Mouse (Mus musculus): Measurements from ENCODE around the gene Cdk5r1.

Cdk5r1 gene

GRCm38 (mm10) chr11:80476222-80477189 lies at the start of gene Cdk5r1:
Gene Cdk5r1 (plus strand): TSS chr11:80477023.
- in situ Hi-C loops (cut with MboI; ENCODE audit: low sequenced_read_pairs) = no loop called here

- in situ Hi-C loops (cut with MboI; ENCODE audit: low sequenced_read_pairs) = no loop called here
Measured at GRCm38 (mm10) chr11:80428381-80429008, 48.3 kb upstream of the Cdk5r1 start, which contains the start of gene Psmd11. Gene Psmd11 (plus strand): TSS chr11:80428615.

DNA sequence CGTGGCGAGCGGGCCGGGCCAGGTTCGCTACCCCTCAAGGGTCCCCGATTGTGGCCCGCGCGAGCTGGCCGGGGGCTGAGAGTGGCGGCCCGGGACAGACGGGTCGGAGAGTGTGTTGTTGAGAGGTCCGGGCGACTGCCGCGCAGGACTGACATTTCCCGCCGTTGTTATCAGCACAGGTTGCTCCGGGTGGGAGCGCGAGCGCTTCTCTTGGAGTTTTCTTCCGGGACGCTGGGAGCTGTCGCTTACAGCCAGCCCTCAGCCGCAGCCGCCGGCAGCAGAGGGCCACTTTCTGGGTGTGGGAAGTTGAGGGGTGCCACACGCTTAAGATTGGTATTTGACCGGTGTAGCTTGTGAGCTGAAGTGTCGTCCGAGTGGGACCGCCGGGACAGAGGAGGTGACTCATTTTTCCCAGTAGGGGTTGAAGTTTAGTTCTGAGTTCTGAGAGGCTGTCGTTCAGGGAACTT lies 47.8 kb upstream of the Cdk5r1 start:
- in situ Hi-C loops (cut with MboI; ENCODE audit: low sequenced_read_pairs) = no loop called here

DNA sequence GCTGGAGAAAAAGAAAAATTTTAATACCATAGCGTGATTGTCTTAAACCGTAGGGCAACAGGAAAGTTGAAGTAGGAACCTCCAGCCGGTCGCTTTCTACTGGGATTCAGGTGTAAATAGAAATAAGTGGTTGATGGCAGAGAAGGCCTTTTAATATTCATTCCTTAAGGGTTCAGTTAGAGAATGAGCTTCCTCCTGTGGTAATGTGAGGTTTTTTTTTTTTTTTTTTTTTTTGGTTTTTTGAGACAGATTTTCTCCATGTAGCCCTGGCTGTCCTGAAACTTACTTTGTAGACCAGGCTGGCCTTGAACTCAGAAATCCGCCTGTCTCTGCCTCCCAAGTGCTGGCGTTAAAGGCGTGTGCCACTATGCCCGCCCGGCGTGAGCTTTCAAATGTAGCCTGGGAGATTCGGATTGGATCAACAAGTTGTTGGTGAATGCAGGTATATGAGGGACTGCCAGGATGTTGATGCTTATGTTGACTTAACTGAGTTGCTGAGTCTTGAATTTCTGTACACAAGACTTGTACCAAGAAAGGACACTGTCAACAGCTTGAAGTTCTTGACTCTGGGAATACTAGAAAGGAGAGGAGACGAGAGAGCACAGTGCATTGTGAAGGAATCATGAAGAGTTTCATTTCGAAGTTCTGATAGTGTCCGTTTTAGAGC lies 47.2 kb upstream of the Cdk5r1 start:
- in situ Hi-C loops (cut with MboI; ENCODE audit: low sequenced_read_pairs) = no loop called here

- in situ Hi-C loops (cut with MboI; ENCODE audit: low sequenced_read_pairs) = no loop called here
Measured at GRCm38 (mm10) chr11:80430366-80430910, 46.4 kb upstream of the Cdk5r1 start.

DNA sequence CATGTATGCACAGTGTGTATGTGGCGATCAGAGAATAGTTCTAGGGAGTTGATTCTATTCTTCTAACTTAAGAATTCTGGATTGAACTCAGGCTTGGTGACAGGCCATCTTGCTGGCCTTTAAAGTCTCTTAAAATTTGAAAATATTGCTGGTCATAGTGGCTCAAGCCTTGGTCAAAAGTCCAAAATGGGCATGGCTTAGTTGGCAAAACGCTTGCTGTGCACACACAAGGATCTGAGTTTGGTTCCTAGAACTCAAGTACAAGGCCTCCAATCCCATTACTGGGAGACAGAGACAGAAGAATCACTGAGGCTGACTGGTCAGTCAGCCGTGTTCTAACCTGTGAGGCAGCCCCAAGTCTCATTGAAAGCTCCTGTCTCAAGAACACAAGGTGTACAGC lies 29.9 kb upstream of the Cdk5r1 start:
- in situ Hi-C loops (cut with MboI; ENCODE audit: low sequenced_read_pairs) = no loop called here

DNA sequence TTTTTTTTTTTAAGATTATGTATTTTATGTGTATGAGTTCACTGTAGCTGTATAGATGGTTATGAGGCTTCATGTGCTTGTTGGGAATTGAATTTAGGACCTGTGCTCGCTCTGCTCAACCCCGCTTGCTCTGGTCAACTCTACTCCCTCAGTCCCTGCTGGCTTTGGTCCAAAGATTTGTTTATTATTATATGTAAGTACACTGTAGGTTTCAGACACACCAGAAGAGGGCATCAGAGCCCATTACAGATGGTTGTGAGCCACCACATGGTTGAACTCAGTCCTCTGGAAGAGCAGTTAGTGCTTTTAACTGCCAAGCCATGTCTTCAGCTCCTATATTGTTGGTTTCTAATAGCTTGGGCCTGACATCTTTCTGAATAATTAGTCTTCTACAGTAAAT lies 27.0 kb upstream of the Cdk5r1 start:
- in situ Hi-C loops (cut with MboI; ENCODE audit: low sequenced_read_pairs) = loop anchor here (25.0 kb wide), 1 partner anchor 212 kb away; no protein-coding TSS in a partner anchor

GRCm38 (mm10) chr11:80452242-80452641 lies 24.6 kb upstream of the Cdk5r1 start:
- in situ Hi-C loops (cut with MboI; ENCODE audit: low sequenced_read_pairs) = loop anchor here (25.0 kb wide), 1 partner anchor 210 kb away; no protein-coding TSS in a partner anchor

- in situ Hi-C loops (cut with MboI; ENCODE audit: low sequenced_read_pairs) = loop anchor here (25.0 kb wide), 1 partner anchor 209 kb away; no protein-coding TSS in a partner anchor
Measured at GRCm38 (mm10) chr11:80453198-80453597, 23.6 kb upstream of the Cdk5r1 start.

DNA sequence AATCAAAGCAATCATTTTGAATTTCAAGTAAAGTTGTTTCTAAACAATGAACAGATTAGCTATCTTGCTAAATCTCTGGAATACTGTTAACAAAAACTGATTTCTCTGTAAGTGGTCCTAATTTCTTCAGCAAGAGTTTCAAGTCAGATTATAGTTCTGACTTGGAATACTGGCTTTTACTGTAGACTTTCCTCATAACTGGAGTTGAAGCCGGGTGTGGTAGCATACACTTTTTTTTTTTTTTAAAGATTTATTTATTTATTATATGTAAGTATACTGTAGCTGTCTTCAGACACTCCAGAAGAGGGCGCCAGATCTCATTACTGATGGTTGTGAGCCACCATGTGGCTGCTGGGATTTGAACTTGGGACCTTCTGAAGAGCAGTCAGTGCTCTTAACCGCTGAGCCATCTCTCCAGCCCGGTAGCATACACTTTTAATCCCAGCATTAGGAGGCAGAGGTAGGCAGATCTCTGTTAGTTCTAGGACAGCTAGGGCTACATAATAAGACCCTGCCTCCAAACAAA lies 13.2 kb upstream of the Cdk5r1 start:
- in situ Hi-C loops (cut with MboI; ENCODE audit: low sequenced_read_pairs) = loop anchor here (25.0 kb wide), 1 partner anchor 199 kb away; no protein-coding TSS in a partner anchor

GRCm38 (mm10) chr11:80471836-80472605 lies 4.8 kb upstream of the Cdk5r1 start:
- in situ Hi-C loops (cut with MboI; ENCODE audit: low sequenced_read_pairs) = loop anchor here (25.0 kb wide), 1 partner anchor 190 kb away; no protein-coding TSS in a partner anchor

DNA sequence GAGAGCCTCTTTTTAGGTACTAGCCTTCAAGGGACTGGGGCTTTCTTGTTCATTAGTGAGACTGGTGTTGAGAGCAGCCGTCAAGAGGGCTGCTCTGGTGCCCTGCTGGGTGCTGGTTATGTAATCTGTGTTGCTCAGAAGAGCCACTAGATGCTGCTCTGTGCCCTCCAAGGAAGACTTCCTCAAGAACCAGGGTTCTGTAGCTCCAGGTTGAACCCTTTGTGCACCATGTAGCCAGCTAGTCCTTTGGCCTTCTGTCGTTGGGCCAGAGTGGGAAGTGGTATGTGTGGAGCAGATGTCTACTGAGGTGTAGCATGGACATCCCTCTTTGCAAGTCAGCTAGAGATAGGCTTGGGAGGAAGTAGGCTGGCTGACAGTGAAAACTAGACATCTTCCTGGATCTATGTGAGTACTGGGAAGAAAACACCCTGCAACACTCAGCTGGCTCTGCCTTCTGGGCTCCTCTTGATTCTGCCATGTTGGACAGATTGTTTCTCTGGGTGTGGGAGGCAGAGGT lies 2.6 kb upstream of the Cdk5r1 start:
- in situ Hi-C loops (cut with MboI; ENCODE audit: low sequenced_read_pairs) = loop anchor here (25.0 kb wide), 1 partner anchor 188 kb away; no protein-coding TSS in a partner anchor

GRCm38 (mm10) chr11:80474846-80475245 lies 2.0 kb upstream of the Cdk5r1 start:
- in situ Hi-C loops (cut with MboI; ENCODE audit: low sequenced_read_pairs) = loop anchor here (25.0 kb wide), 1 partner anchor 187 kb away; no protein-coding TSS in a partner anchor

DNA sequence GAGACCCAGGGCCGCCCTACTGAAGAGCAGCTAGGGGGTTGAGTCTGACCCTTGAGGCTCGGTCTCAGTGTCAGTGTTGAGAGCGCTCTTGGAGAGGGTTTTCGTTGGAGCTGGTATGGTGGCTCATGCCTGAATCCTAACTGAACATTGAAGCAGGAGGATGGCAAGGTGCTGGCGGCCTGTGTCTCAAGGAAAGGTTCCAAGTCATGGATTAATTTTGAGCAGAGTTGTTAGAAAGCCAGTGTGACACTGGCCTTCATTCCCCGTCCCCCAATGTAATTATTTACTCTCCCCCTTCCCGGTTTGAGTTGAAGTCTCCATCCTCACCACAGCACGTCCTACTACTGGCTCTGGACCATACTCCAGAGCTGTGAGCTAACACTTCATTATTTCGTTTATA lies 1.3 kb upstream of the Cdk5r1 start:
- in situ Hi-C loops (cut with MboI; ENCODE audit: low sequenced_read_pairs) = no loop called here

DNA sequence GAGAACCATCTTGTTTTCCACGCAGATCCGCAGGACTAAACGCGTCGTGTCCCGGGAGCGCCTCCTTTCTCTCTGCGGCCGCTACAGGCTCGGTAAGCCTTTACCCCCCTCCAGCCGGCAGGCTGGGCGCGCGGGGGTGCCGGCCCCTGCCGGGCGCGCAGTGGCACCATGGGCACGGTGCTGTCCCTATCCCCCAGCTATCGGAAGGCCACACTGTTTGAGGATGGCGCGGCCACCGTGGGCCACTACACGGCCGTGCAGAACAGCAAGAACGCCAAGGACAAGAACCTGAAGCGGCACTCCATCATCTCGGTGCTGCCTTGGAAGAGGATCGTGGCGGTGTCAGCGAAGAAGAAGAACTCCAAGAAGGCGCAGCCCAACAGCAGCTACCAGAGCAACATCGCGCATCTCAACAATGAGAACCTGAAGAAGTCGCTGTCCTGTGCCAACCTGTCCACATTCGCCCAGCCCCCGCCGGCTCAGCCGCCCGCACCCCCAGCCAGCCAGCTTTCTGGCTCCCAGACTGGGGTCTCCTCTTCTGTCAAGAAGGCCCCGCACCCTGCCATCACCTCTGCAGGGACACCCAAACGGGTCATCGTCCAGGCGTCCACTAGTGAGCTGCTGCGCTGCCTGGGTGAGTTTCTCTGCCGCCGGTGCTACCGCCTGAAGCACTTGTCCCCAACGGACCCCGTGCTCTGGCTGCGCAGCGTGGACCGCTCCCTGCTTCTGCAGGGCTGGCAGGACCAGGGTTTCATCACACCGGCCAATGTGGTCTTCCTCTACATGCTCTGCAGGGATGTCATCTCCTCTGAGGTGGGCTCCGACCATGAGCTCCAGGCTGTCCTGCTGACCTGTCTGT lies 747 bp downstream of the Cdk5r1 start:
- in situ Hi-C loops (cut with MboI; ENCODE audit: low sequenced_read_pairs) = no loop called here

- in situ Hi-C loops (cut with MboI; ENCODE audit: low sequenced_read_pairs) = no loop called here
Measured at GRCm38 (mm10) chr11:80478694-80479412, 2.0 kb downstream of the Cdk5r1 start.

- in situ Hi-C loops (cut with MboI; ENCODE audit: low sequenced_read_pairs) = no loop called here
Measured at GRCm38 (mm10) chr11:80479425-80479824, 2.6 kb downstream of the Cdk5r1 start.

All from CH12F3 (cell line).